Mouse (Mus musculus) olfactory bulb, adult 2 months (tissue): ENCODE measurements around the gene Nefh. TPM values are rescaled to one million over a fixed set of nuclear protein-coding genes. Genes with fewer than 3 reads are reported as not detected.

Source experiments
- H3K27ac ChIP-seq: fragments of 200-500 bp; 2 replicates; pipeline ENCODE4 v1.5.1; 2012; ENCODE audit warnings: low read depth, low read length; ENCODE audit not compliant: insufficient read depth
- H3K4me1 ChIP-seq: fragments of 200-500 bp; 2 replicates; pipeline ENCODE4 v1.6.1; 2012; ENCODE audit warnings: low read length; ENCODE audit not compliant: control insufficient read depth, insufficient read depth
- H3K4me3 ChIP-seq: fragments of 200-500 bp; 2 replicates; pipeline ENCODE4 v1.5.1; 2012; ENCODE audit warnings: mild to moderate bottlenecking, low read depth, low read length, moderate library complexity; ENCODE audit not compliant: insufficient read depth
- CTCF ChIP-seq: fragments of 200-500 bp; IDR thresholded peaks from 2 replicates; pipeline ENCODE4 v1.5.1; 2012; ENCODE audit warnings: low read depth, mild to moderate bottlenecking, low read length, moderate library complexity; ENCODE audit not compliant: insufficient read depth
- POLR2A ChIP-seq: fragments of 200-500 bp; IDR thresholded peaks from 2 replicates; pipeline ENCODE4 v1.6.1; 2012; ENCODE audit warnings: mild to moderate bottlenecking, low read depth, low read length, moderate library complexity; ENCODE audit not compliant: insufficient read depth
- WGBS: fragments of 180-500 bp; shearing (Covaris S2); methylation state at CpG from one replicate; pipeline ENCODE4 v1.1.7; 2018; 5-methylcytosine and 5-hydroxymethylcytosine counted together
- polyA plus RNA-seq: library from polyadenylated mRNA; stranded (reverse); fragments of >200 nt; gene quantifications from 2 replicates; pipeline ENCODE4 v1.2.4, GENCODE M21; 2012; ENCODE audit warnings: low replicate concordance; ENCODE audit not compliant: missing spikeins, insufficient read depth, insufficient read length

The Nefh gene
- polyA plus RNA-seq, 1 experiment, result not detected

DNA sequence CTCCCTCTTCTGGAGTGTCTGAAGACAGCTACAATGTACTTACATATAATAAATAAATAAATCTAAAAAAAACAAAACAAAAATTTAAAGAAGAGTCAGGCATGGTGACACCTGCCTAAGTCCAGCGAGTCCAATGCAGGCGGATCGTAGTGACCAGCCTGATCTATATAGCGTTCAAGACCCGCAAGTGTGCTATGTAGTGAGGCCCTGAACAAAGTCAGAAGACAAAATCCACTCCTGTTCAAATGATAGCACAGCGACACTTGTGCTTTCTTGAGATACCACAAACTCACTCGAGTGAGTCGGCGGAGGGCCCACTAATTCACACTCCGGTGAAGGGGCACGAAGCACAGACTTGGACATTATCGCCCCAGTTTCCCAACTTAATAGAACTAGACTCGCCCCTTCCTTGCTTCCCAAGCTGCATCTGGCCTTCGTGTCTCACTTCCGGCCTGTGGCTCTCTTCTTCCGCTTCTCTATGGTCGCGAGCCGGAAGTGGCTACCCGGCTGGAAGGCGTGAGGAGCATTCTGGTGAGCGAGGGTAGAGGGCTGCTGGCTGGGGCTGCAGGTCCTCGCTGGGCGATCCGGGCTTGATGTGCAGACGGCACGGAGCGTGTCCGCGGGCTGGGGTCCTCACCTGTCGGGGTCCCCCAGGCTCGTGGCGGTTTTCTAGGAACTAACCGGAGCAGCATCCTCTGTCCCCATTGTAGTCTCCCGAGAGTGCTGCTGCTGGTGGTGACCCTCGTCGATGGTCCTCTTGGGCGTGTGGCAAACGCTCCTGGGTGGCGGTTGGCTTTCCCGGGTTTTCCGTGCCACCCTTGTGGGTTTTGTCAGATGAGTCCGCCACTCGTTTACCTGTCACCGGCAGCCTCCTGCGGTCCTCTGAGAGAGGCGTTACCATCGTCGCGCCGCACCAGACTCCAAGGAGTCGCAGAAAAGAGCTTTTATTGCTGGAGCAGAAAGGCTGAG lies 52.7 kb downstream of the Nefh start, which contains the start of gene Thoc5:
TSS of gene Thoc5 (plus strand) at position 473 of the 969 bp plus-strand sequence.
- H3K4me1 ChIP-seq, result peaks cover 4% of the 10 kb centered on the region
- peak within 1 kb of the TSS; percentile 85 for H3K27ac ChIP-seq
- 2% methylated on average over 52 of the region's 52 CpGs for WGBS
- TF ChIP-seq CTCF (no peak), POLR2A (peak; percentile 59)
- peak within 1 kb of the TSS; percentile 73 for H3K4me3 ChIP-seq

Other genes starting within 250 kb of the Nefh start
- gene Uqcr10, start 243.7 kb downstream of the Nefh start, polyA plus RNA-seq, result 1,259 TPM in 1 of 2 replicates, not detected in the other
- not detected in 2 replicates for gene Zmat5, start 243.4 kb downstream of the Nefh start, polyA plus RNA-seq
- not detected in 2 replicates for gene Cabp7, start 201.3 kb downstream of the Nefh start, polyA plus RNA-seq
- gene Nf2, start 98.5 kb downstream of the Nefh start, polyA plus RNA-seq, result not detected in 2 replicates
- gene Nipsnap1, start 74.1 kb downstream of the Nefh start, polyA plus RNA-seq, result not detected in 2 replicates
- gene Thoc5, start 52.7 kb downstream of the Nefh start, polyA plus RNA-seq, result not detected in 2 replicates
- gene Ap1b1, start 38.8 kb upstream of the Nefh start, polyA plus RNA-seq, result 603 TPM in 1 of 2 replicates, not detected in the other
- gene Rasl10a, start 110.1 kb upstream of the Nefh start, polyA plus RNA-seq, result not detected in 2 replicates
- not detected in 2 replicates for gene Gas2l1, start 117.3 kb upstream of the Nefh start, polyA plus RNA-seq
- gene Rhbdd3, start 150.9 kb upstream of the Nefh start, polyA plus RNA-seq, result not detected in 2 replicates
- gene Ewsr1, start 151.2 kb upstream of the Nefh start, polyA plus RNA-seq, result 1,053 and 1,293 TPM in 2 replicates
- not detected in 2 replicates for gene Emid1, start 204.2 kb upstream of the Nefh start, polyA plus RNA-seq